Mouse (Mus musculus) c-Kit-negative CD71-positive TER-119-positive erythroid progenitor cells, embryonic 14.5 days (primary cell): Measurements from ENCODE around the gene Rwdd1.
A peak's percentile ranks its signal among the peaks of the same experiment; 100 is the strongest.
"Not testable (repeated sequence)": the region's sequence is repeated elsewhere in the genome, so short reads cannot be mapped to it uniquely, and the experiment has no call there.

Experiments used
- DNase-seq: peaks from one replicate; pipeline ENCODE4 v3.0.0-alpha.2; 2013; ENCODE audit warnings: low read depth, low spot score

Rwdd1 gene

DNA sequence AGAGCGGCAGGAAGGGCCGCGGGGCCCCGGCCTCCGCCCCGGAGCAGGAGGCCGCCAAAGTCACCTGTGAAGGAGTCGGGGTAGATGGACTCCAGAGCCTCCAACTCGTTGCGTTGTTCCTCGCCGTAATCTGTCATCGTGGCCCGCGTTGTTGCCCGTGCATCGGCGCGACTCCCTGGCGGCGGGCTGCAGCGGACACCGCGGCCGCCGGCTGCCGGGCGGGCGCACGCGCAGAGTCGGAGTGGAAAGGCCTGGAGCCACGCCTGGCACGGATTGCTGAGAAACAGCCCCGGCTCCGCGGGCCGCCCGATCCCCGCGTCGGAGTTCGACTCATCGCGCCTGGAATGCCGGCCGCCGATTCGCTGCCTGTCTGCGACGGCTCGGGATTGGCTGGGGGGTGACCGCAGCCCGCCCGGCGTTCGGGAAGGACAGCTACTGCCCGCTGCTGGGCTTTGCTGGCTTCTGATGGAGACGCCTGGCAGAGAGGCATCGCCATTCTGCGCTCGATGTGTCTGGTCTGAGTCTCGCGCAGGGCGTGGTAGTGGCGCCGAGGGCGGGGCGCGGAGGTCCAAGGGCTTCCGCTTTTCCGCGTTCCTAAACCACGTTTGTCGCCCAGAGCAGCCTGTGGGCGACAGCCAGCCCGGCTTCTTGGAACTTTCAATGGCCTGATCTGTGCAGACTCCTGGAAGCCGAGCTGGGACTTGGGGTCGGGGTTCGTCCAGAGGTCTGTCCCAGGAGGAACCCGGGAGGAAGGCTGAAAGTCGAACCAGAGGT is at the start of gene Rwdd1:
Rwdd1 (minus strand) TSS at position 323 of the 774 bp plus-strand sequence.
- DNase-seq = peak; percentile 86

DNA sequence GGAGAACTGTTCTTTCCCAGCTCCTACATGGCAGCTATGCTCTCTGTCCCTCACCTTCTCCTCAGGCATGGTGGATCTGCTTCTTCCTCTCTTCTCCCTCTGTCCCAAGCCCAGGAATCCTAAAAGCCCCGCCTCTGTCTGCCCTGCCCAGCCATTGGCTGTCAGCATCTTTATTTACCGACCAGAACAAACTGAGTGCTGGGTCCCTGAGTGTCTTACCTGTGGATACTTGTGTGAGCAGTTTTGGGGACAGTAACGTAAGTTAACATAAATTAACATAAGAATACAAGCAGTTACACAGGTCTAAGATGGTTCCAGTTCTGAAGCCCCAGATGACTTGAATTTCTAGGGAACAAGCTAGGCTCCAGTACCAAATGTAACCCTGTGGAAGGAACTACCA is 47.2 kb upstream of the Rwdd1 start:
- DNase-seq = no peak

DNA sequence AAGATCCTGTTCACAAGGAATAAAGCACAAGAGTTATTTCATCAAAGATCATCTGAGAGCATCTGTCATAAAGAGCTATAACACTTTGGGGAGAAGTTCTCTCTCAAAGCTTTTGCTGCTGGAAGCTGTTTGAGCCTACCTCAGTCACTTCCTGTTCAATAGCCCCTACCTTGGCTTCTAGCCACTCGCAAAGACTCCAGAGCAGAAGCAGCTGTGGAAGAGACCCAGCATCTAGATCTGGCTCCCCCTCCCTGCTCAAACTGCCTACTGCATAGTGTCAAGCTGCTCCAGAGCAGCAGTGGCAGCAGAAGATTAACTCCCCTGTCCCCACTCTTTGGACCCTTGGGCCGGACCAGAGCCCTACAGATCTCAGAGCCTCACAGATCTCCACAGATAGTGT is 34.6 kb upstream of the Rwdd1 start:
- no peak for DNase-seq

DNA sequence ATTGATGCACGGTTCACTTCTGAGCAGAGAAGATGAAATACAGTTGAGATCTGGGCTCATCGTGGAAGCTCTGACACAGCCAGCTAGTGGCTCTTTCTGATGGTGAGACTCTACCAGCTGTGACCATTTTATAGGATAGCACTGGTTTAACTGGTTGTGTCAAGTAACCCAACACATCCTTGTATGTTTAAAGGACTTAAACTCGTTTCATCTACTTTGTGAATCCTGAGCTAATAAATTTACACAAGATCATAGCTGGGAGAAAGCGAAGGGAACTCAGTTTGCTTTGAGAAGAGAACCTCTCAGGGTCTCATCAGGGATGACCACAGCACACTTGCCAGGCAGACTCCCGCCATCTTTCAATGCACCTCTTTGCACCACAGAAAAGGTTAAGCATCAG is 24.8 kb upstream of the Rwdd1 start, which contains the start of gene Calhm4:
Calhm4 (minus strand) TSS at position 101 of the 400 bp plus-strand sequence.
- DNase-seq = no peak

DNA sequence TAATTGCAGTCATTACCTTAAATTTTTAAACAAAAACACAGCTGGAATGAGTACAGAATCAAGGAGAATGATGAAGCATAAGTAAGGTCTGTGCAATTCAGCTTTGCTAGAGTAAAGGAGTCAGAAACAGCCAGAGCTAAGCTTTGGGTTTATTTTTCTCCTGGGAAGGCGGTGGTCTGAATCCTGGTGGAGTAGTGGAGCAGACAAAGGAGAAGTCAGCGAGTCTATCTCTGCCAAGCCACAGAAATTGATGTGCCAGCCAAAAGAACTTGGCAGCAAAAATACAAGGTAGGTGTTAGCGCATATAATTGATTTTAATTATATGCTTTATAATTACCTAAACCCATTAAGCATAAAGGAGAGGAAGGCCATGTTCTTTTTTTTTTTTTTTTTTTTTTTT is 18.0 kb upstream of the Rwdd1 start, which contains the start of gene Trappc3l:
Trappc3l (plus strand) TSS at position 197 of the 400 bp plus-strand sequence.
- no peak for DNase-seq

DNA sequence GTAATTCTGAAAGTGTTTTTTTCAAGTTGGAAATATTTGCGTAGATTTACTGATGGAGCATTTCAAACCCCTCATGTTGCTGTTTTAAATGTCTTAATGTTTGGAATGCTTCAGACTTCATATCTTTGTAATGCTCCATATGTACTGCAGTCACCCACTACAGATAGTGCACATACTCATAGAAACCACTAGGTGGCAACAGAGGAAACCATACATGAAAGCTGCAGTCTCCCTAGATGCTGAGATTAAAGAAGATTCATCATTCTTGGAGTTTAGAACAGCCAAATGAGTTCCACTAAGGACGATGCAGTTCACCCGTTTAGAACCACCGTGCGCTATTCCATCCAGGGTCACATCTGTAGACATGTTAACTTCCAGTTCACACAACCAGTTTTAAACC is 17.2 kb upstream of the Rwdd1 start:
- DNase-seq = peak; percentile 15

DNA sequence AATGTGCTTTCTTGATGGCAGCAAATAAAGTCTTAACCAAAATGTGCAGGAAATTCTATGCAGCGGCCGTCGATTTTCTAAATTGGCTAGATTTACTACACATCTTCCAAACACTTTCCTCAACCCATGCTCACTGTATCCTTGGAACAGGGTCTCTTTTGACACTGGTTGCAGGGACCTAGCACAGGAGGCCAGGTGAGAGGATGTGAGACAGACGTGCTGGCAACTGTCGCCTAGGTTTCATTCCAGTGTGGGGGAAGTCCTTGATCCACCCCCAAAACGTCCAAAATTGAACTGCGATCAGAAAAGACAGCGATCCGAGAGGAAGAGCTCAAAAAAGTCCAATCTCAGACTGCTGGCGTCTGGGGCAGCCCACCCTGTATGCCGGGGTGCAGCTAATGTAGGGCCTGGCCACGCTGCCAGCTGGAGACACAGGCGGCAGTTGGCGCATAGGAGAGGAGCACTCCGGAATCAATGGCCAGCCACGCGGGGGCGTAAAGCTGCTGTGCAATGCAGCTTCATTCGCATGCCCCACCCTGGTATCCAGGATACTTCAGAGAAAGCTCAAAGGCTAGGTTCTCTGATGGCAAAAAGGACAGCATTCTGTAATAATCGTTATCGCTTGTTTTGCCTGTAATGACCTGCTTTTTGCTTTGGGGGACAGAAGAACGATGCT is 14.3 kb upstream of the Rwdd1 start:
- no peak for DNase-seq

DNA sequence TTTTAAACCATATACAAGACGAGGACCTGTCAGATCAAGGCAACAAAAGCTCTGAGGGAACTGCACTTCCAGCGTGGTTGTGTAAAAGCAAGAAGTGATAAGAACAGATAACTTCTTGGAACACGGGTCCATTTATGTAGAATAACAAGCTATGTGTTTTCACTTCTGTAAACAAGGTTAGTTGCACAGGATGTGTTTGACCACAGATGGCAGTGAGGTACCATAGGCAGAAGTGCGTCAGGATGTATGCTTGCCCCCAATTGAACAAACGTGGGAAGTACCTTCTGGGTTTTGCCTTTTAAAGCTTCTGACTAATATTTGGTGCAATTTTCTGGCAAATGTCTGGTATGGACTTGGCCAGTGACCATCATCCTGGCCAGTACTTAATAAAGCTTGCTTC is 10.9 kb upstream of the Rwdd1 start:
- no peak for DNase-seq

DNA sequence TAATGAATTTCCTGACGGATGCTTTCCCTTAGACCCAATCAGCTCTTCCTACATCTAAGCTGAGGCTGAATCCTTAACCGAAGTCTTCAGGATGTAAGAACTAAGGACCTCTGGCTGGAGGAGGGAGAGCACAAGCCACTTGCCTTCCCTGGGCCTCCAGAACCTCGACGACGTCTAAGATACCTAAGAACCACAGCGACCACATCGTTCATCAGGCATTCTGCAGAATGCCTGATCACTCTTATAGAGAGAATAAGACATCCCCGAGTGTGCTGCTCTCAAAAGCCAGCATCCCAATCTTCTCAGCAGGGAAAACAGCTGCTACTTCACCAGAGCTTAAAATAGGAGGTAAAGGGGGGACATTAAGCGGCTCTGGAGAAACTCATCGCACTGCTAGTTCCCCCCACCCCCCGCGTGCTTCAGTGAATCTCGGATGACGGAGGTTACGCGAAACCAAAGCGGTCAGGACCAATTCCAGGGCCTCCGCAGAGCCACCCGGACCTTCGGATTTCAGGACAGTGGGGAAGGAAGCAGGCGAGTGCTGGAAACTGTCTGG is 600 bp downstream of the Rwdd1 start:
- no peak for DNase-seq

DNA sequence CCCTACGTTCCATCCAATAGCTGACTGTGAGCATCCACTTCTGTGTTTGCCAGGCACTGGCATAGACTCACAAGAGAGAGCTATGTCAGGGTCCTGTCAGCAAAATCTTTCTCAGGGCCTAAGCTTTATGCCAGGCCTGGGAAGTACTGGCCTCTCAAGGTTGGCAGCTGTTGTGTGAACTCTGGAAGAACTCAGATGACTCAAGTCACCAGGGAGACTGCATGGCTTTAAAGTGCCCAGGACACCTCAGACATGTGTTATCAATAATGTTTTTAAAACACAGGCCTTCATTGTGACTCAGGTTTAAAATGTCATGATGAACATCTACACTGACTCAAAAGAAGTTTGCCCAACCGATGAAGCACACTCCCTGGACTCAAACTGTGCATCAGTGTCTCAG is 6.2 kb downstream of the Rwdd1 start:
- DNase-seq = no peak

DNA sequence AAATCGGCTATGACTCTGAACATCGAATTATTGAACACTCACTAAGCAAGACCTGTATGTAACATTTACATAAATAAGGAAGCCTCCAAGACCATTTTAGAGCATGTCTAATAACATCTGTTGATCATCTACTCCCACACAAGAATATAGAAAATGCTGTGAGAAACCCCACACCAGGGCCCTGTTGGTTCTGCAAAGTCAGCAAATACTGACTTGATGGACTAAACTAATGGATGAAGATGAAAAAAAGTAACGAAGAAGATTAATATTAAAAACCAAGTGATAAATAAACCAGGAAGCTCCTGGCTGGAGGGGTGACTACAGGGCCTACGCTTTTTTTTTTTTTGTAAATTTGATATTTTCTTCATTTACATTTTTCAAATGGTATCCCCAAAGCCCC is 6.8 kb downstream of the Rwdd1 start:
- DNase-seq = no peak

DNA sequence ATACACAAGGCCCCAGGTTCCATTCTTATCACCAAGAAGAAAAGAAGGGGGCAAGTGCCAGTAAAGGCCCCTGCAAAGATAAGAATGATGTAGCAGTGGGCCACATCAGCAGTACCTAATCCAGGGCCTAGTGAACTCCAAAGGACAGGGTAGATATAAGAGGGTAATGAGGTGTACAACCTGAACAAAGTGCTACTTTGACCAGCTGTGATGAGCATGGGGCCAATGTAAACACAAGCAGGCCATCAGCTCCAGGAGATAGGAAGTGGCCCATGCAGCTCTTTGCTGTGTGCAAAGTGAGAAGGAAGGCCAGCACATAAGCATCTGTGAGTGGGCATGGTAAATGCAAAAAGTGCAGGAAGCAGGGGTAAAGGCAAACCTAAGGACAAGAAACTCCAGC is 21.0 kb downstream of the Rwdd1 start:
- no peak for DNase-seq

DNA sequence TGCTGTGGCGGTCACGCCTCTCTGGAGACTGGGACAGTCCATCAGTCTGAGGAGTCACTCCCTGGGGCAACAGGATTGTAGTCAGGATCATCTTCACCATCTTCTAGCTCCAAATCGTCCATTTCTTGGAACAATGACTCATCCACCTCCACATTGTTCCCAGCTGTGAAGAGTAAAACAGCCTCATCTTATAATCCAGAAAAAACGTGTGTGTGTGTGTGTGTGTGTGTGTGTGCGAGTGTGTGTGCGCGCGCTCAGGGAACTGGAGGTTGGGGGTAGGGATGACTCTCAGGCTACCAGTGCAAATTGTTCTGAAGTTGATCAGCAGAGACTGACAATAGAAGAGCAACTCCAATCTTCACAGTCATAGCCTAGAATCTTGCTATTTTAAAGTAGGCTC is 22.7 kb downstream of the Rwdd1 start:
- DNase-seq = not testable (repeated sequence)

DNA sequence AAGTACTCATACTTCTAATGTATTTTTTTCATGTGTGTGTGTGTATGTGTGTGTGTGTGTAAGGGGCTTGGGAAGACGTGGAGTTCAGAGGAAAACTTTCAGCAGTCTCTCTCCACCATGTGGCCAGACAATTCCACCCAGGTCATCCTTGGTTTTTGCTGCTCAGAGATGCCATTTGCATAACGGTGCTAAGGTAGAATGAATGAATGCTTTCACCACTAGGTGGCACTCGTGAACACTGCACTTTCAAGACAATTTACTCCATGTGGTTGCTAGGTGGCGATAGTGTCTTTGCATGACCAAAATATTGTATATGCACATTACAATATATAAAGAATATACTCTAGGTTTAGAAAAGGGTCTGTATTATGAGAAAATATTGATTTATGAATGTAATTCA is 32.7 kb downstream of the Rwdd1 start:
- DNase-seq = peak; percentile 63

DNA sequence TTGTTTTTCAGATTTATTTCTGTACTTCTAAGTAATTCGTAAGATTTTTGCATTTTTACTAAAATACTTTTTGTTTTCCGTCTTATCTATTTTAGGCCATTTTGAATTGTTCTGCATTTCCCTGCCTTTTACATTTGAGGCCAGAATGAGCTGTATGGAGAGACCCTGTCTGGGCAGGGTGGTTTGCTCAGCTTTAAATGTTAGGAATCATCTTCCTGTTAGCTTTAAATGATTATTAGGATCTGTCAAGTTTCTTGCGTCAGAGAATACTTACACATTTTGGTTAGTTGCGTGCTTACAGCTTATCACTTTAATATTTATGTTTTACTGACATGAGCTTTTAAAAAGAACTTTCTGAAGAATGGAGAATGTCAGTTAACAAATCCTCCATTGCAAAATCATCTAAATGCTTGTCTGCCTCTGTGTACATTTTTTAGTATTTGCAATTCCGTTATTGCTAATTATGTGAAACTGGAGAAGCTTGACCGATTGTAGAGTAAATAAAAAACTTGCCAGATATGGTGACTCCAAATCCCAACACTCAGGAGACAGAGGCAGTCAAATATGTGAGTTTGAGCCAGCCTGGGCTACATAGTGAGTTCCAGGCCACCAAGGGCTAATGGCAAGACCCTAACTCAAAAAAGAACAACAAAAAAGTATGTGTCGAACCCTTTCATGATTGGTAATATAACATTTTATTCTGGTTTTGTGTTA is 44.5 kb downstream of the Rwdd1 start:
- DNase-seq = no peak

DNA sequence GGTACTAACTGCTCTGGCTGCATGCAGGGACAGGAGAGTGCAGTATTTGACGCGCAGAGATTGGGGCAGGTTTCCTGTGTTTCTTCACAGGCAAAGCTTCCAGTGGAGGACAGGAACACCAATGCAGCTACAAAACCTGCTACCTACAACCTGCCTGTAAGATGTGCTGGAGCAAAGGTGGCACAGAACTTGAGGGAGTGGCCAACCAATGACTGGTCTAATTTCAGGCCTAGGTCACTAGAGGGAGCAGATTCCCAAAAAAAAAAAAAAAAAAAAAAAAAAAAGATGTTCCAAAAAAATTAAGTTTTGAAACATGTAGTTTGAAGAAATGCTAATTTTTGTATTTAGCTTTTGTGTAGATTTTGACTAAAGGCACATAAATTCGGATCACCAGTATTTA is 66.9 kb downstream of the Rwdd1 start:
- DNase-seq = no peak

DNA sequence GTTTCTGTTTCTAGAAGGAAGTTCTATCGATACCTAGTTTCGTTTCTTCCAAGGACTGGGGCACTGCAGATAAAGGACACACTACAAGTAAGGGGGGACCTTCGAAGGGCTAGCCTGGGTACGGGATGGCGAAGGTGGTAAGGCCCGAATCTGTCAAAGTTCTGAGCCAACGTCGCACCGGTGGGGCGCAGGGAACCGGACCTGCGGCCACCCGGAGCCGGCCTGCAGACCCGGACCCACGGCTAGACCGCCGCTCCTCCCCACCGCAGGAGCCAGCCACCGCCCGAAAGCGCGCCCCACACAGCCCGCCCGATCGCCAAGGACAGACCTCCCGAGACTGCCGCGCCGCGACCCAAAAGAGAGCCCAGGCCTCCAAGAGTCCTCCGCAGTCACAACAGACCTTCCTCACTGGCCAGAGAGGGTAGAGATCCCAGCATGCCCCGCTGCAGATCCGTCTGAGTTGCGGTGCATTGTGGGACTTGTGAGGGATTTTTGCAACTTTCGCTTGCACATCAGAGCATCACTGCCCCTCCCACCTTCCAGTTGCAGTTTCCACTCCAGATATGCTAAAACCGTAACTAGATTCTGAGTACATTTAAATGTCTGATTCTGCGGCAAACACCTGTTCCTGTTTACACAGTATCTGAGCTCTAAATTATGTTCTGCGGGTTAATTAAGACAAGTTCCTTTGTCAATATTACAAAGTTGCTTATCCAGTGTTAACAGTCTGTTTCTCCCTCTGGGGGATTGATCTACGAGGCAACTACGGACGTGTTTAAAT is 68.4 kb downstream of the Rwdd1 start, which contains the start of gene Zup1:
Zup1 (minus strand) TSS at position 467 of the 781 bp plus-strand sequence.
- peak; percentile 63 for DNase-seq
